Mouse (Mus musculus): ENCODE results near the gene Ppp1cc.

DNA sequence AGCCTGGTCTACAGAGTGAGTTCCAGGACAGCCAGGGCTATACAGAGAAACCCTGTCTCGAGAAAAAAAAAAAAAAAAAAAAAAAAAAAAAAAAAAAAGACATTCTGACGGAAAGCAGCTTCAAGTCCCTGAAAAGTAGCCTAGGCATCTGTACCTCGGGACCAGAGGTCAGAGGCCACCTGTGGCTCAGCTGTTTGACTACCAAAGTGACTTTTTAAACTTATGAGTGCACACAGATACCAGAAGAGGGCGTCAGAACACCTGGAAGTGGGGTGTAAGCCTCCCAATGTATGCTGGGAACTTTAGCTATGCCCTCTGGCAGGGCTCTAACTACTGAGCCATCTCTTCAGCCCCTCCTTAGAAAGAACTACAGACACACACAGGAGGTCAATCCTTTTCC, 34.3 kb downstream of the Ppp1cc start:
- TF ChIP-seq CTCF (IDR thresholded peaks at IDR 0.05; ENCODE audit: low read depth), result peak; percentile 46
- no peak for TF ChIP-seq EP300 (IDR thresholded peaks at IDR 0.05; ENCODE audit: low read depth)
